Mouse (Mus musculus) left cerebral cortex, postnatal 25 days (tissue): ENCODE data around the gene Gm28372. TPM values are rescaled to one million over a fixed set of nuclear protein-coding genes. Genes with fewer than 3 reads are reported as not detected.
A peak's percentile ranks its signal among the peaks of the same experiment; 100 is the strongest.

ENCODE experiments used
- DNase-seq, 2 experiments: peaks; one replicate each; pipeline ENCODE4 v3.0.0; 2022; ENCODE audit warnings: low spot score in 2 of 2, mixed read lengths in 1 of 2
- intact Hi-C: fragments of 180-260 bp; cut with DNase I; formaldehyde crosslinking; loops from one replicate; pipeline ENCODE4 v1.15.1; 2025
- total RNA-seq, 2 experiments: library from RNA; stranded (reverse); gene quantifications; 2 replicates each; pipeline ENCODE4 v1.2.3; 2021

Gene Gm28372
- total RNA-seq, 2 experiments from 2014 or later, result not detected

DNA sequence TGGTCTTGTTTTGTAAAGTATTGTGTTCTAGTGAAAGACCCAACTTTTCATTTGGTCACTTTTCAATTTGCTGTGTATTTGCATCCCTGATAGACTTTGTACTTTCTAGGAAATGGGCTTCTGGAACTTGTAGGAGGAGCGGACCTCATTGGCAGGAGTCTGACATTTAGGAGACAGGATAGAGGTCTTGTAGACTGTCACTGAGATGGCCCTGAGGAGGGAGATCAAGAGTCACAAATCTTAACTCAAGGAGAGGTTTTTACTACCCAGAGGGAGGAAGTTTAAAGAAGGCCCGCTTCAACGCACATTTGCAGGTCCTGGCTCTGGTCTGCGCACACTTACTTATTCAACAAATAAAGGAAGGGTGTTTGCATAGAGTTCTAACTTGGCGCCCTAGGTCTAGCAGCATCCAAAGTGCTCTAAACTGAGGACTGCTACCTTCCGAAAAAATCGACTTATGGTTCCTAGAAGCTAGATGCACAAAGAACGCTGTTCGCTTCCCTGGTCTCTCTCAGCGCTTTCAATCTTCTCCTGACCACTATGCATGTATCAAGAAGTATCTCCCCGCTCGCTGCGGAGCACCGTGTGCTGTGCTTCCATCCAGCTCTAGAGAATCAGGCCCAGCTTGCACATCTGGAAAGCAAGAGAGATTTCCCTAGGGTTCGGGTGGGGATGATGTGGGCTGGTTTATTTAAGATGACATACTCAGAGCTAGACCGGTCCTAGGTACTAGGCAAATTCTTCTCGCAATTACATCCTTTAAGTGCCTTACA, 44.2 kb downstream of the Gm28372 start:
- intact Hi-C loops, result no loop called here
- DNase-seq, result no peak

DNA sequence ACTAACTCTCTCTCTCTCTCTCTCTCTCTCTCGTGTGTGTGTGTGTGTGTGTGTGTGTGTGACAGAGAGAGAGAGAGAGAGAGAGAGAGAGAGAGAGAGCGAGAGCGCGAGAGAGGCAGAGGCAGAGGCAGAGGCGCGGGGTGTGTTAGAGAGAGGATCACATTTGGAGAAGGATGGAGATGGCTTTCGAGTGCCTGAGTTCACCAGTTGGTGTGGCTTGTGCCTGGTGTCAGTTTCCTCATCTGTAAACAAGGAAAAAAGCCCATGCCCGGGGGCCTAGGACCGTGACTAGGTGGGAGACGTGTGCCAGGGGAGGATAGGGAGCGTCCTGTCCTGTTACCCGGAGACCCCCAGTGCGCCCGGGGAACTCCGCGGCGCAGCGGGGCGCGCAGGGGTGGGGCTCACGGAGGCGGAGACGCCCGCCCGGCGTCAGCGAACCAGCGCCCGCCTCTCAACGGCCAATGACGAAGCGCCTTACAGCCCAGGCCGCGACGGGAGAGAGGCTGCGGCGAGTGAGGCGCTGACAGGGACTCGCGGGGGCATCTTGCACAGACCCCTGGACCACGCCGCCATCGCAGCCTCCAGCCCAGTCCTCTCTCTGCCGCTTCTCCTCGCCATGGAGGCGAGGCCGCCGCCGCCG, 44.9 kb downstream of the Gm28372 start, which contains the start of gene Ptpra:
Gene Ptpra (plus strand): TSS at position 485 of the 640 bp plus-strand sequence.
- DNase-seq, result peak; percentile 93 to 94

DNA sequence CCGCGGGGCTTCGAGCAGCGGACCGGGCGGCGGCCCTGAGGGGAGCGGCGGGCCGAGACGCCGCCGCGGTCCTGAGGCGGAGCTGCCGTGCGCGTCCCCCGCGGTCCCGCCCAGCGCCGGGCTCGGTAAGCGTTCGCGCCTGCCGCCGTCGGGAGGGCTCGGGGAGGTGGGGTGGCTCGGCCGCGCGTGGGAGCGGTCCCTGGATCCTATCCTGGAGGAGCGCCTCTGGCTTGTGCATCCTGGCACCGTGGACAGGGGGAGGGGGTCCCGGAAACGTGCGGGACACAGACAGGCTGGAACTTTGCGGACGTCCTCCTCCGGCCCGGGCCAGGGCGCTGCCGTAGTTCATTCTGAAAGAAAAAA, 45.4 kb downstream of the Gm28372 start:
- intact Hi-C loops, result loop anchor here (5.0 kb wide), 2 partner anchors 42 to 112 kb away; partner anchors contain the start of gene Mrps26
- DNase-seq, result peak; percentile 74 to 84

More for the DNA sequence above, 44.9 kb downstream of the Gm28372 start, which contains the start of gene Ptpra:
- intact Hi-C loops, result loop anchor here (5.0 kb wide), 2 partner anchors 42 to 112 kb away; partner anchors contain the start of gene Mrps26

DNA sequence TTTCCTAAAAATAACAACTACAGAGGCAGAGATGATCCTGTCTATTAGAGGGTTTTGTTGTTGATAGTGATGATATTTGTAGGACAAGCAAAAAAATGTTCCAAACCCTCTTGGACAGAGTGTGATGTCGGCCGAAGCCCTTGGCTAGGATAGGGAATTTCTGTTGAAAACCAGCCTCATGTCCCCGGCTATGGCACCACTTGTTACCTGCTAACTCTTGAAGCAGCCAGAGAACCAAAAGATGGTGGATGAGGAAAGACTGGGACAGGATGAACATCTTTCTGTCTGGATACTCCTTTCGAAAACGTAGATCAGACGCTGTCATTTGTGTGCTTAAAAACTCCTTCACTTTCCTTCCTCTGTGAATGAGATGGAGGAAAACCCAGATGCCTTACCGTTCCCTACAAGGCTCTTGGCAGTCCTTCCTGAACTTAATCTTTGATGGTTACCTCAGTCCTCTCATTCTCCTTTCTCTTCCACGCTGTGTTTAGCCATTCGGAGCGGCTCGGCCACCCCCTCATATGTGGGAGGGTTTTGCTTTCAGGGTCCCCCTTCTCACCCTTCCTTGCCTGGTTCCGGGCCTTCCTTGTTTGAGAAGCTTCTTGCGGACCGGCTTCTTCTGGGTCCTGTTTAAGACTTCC, 46.2 kb downstream of the Gm28372 start:
- intact Hi-C loops, result loop anchor here (5.0 kb wide), 2 partner anchors 41 to 111 kb away; partner anchors contain the start of gene Mrps26
- DNase-seq, result peak in 1 of 2 experiments; percentile 35

DNA sequence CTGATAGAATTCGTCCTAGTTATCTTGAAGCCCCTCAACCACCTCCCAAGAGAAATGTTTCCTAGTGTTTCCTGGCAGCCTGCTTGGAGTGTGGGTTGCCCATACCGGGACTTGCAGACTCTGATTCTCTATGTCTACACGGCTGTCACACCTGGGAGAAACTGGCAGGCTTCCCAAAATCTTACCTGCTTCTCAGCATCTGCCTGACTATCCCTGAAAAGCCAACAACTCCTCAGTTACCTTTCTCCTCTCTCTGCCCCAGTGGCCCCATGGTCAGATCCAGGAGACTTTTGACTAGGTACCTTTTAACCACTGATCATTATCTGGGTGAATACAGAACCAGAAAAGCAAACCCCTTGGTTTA, 46.7 kb downstream of the Gm28372 start:
- intact Hi-C loops, result loop anchor here (5.0 kb wide), 2 partner anchors 41 to 111 kb away; partner anchors contain the start of gene Mrps26
- DNase-seq, result no peak

DNA sequence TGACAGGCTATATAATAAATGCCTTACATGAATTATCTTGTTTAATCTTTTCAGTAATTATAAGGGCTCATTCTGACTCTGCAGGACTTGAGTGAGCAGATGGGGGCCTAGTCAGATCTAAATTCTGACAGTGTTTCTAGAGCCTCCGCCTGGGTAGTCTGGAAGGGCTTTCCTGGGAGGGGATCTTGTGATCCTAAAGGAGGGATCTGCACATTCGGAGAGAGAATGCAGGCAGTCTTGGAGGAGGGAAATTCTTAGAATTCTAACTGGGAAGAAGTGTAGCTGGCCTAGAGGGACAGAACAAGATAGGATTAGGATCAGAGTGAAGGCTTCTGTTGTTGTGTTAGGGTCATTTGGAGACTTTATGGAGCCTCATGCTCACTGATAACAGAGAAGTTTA, 47.2 kb downstream of the Gm28372 start:
- intact Hi-C loops, result loop anchor here (5.0 kb wide), 2 partner anchors 40 to 110 kb away; partner anchors contain the start of gene Mrps26
- no peak for DNase-seq

DNA sequence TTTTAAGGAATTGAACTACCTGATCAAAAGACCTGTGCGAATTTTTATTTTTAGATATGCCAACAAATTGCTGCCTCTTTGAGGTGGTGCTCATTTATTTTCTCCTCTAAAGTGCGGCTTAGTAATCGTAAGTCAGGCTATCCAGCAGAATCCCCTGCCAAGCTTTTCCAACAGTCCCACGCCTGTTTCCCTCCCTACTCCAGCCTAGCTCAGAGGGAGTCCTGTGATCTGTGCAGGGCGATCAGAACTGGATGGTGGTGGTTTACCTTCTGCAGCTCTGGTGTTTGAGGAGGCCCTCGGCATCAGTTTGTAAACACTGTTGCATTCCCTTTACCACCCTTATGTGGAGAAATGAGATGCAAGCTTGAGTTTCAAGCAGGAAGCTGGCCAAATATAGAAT, 48.4 kb downstream of the Gm28372 start:
- peak in 1 of 2 experiments; percentile 61 for DNase-seq
- intact Hi-C loops, result loop anchor here (5.0 kb wide), 2 partner anchors 39 to 109 kb away; partner anchors contain the start of gene Mrps26

DNA sequence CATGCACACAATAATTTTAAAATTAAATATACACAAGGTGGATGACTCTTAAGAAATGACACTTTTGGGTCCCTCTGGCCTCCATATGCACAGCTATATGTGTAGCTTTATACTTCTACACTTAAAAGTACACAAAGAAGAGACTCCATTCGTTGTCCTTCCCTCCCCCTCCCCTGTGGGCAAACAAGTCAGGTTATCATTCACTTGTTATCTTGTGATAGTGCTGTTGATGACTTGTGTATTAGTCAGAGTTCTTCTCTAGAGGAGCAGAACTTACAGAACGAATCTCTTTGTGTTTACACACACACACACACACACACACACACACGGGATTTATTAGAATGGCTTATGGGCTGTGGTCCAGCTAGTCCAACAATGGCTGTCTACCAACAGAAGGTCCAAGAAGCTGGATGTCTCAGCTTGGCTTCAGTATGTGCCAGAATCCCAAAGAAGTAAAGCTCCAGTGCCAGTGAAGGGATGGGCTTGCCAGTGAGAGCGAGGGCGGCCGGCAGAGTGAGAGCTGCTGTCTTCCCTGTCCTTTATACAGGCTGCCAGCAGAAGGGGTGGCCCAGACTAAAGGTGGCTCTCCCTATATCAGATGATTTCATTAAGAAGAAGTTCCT, 49.8 kb downstream of the Gm28372 start:
- peak; percentile 28 to 71 for DNase-seq
- intact Hi-C loops, result loop anchor here (5.0 kb wide), 2 partner anchors 37 to 107 kb away; partner anchors contain the start of gene Mrps26

Other genes starting within 250 kb of the Gm28372 start
- 100 to 1,000 TPM in 1 of 2 experiments, 10 to 100 TPM in 1; 93.6 to 109 TPM for gene Snrpb, start 225.8 kb upstream of the Gm28372 start, total RNA-seq
- not detected for gene Tmc2, start 210.0 kb upstream of the Gm28372 start, total RNA-seq
- 100 to 1,000 TPM; 112 to 113 TPM for gene Nop56, start 130.8 kb upstream of the Gm28372 start, total RNA-seq
- gene Idh3b, start 120.7 kb upstream of the Gm28372 start, total RNA-seq, result 100 to 1,000 TPM; 267 to 269 TPM
- 1 to 10 TPM; 7.8 to 8.3 TPM for gene Ebf4, start 110.1 kb upstream of the Gm28372 start, total RNA-seq
- gene Cpxm1, start 7.7 kb upstream of the Gm28372 start, total RNA-seq, result 1 to 10 TPM; 5.5 to 7.4 TPM
- not detected for gene 1700020A23Rik, start within 50 bp of the Gm28372 start, total RNA-seq
- not detected for gene Tmem239, start 1.2 kb downstream of the Gm28372 start, total RNA-seq
- 10 to 100 TPM; 83.5 to 88.3 TPM for gene Vps16, start 19.1 kb downstream of the Gm28372 start, total RNA-seq
- gene Pced1a, start 19.5 kb downstream of the Gm28372 start, total RNA-seq, result 10 to 100 TPM; 20.2 to 23.1 TPM
- 100 to 1,000 TPM; 234 to 252 TPM for gene Ptpra, start 45.0 kb downstream of the Gm28372 start, total RNA-seq
- gene Mrps26, start 158.5 kb downstream of the Gm28372 start, total RNA-seq, result 10 to 100 TPM; 76.1 to 76.8 TPM
- 1 to 10 TPM; 1.9 to 2.2 TPM for gene Oxt, start 170.9 kb downstream of the Gm28372 start, total RNA-seq
- 10 to 100 TPM; 13.5 to 20.4 TPM for gene Avp, start 177.3 kb downstream of the Gm28372 start, total RNA-seq
- 1 to 10 TPM; 8.2 to 9.0 TPM for gene Fastkd5, start 224.8 kb downstream of the Gm28372 start, total RNA-seq
- 10 to 100 TPM in 1 of 2 experiments, 1 to 10 TPM in 1; 9.8 to 10.7 TPM for gene Ubox5, start 224.8 kb downstream of the Gm28372 start, total RNA-seq
- 100 to 1,000 TPM; 174 to 190 TPM for gene Lzts3, start 237.6 kb downstream of the Gm28372 start, total RNA-seq